Mouse (Mus musculus) A20 (cell line): Measurements from ENCODE around the gene Ampd1.

Experiments
- DNase-seq: peaks from one replicate; pipeline ENCODE4 v3.0.0-alpha.2; 2011; ENCODE audit warnings: low read depth, low spot score

The Ampd1 gene

DNA sequence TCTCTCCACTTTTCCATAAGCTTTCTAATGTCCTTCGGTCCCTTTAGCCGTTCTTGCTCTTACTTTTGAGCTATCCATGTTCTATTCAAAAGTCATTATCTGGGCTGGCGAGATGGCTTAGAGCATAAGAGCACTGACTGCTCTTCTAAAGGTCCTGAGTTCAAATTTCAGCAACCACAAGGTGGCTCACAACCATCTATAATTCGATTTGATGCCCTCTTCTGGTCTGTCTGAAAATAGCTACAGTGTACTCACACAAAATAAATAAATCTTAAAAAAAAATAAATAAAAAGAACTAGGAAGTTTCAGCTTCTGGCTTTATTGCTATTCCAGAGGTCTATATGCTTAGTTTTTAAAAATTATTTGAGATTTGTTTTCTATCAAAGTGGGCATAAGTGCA lies 74.0 kb downstream of the Ampd1 start:
- no peak for DNase-seq

DNA sequence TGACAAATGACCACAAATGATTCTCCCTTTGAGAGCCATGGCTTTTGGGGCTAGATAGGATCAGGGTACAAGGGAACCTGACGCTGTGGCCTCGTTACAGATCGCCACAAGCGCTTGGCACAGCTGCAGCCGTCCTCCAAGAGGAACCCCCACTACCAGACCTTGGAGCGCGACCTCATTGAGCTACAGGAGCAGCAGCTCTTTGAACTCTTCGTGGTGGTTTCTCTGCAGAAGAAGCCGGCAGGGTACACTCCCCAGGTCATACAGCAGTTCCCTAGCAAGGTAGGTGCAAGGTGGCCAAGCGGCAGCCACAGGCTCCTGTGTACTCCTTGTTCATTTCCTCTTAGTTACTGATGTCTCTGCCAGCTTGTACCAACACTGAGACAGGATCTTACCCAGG lies 75.1 kb downstream of the Ampd1 start:
- DNase-seq: no peak
